Mouse (Mus musculus): ENCODE data around the gene Afap1.
A peak's percentile ranks its signal among the peaks of the same experiment; 100 is the strongest.

Gene Afap1

GRCm38 (mm10) chr5:35897147-35897546 is 4.0 kb downstream of the Afap1 start:
- DNase-seq (ENCODE audit: low spot score in 2 of 2) = no peak

- peak; percentile 43 to 45 for DNase-seq (ENCODE audit: low spot score in 2 of 2)
Measured at GRCm38 (mm10) chr5:35898114-35898513, 5.0 kb downstream of the Afap1 start.

- DNase-seq (ENCODE audit: low spot score in 2 of 2) = no peak
Measured at GRCm38 (mm10) chr5:35898994-35899393, 5.9 kb downstream of the Afap1 start.

- DNase-seq (ENCODE audit: low spot score in 2 of 2) = no peak
Measured at GRCm38 (mm10) chr5:35900401-35901225, 7.5 kb downstream of the Afap1 start.

GRCm38 (mm10) chr5:35901226-35901809 is 8.2 kb downstream of the Afap1 start:
- DNase-seq (ENCODE audit: low spot score in 2 of 2) = no peak

GRCm38 (mm10) chr5:35903456-35903855 is 10.3 kb downstream of the Afap1 start:
- DNase-seq (ENCODE audit: low spot score in 2 of 2) = no peak

- no peak for DNase-seq (ENCODE audit: low spot score in 2 of 2)
Measured at GRCm38 (mm10) chr5:35905283-35905682, 12.2 kb downstream of the Afap1 start.

- no peak for DNase-seq (ENCODE audit: low spot score in 2 of 2)
Measured at GRCm38 (mm10) chr5:35907090-35907489, 14.0 kb downstream of the Afap1 start.

GRCm38 (mm10) chr5:35907633-35908426 is 14.7 kb downstream of the Afap1 start:
- peak; percentile 75 to 78 for DNase-seq (ENCODE audit: low spot score in 2 of 2)

- peak; percentile 69 to 75 for DNase-seq (ENCODE audit: low spot score in 2 of 2)
Measured at GRCm38 (mm10) chr5:35908626-35909443, 15.7 kb downstream of the Afap1 start.

GRCm38 (mm10) chr5:35915629-35916300 is 22.6 kb downstream of the Afap1 start:
- DNase-seq (ENCODE audit: low spot score in 2 of 2) = no peak

GRCm38 (mm10) chr5:35916666-35917065 is 23.5 kb downstream of the Afap1 start:
- DNase-seq (ENCODE audit: low spot score in 2 of 2) = no peak

GRCm38 (mm10) chr5:35918387-35918786 is 25.3 kb downstream of the Afap1 start:
- no peak for DNase-seq (ENCODE audit: low spot score in 2 of 2)

- no peak for DNase-seq (ENCODE audit: low spot score in 2 of 2)
Measured at GRCm38 (mm10) chr5:35920076-35920475, 27.0 kb downstream of the Afap1 start.

- DNase-seq (ENCODE audit: low spot score in 2 of 2) = no peak
Measured at GRCm38 (mm10) chr5:35920557-35920956, 27.4 kb downstream of the Afap1 start.

GRCm38 (mm10) chr5:35921141-35921540 is 28.0 kb downstream of the Afap1 start:
- DNase-seq (ENCODE audit: low spot score in 2 of 2) = no peak

GRCm38 (mm10) chr5:35921595-35922254 is 28.6 kb downstream of the Afap1 start:
- DNase-seq (ENCODE audit: low spot score in 2 of 2) = peak; percentile 82 to 84

GRCm38 (mm10) chr5:35923448-35923847 is 30.3 kb downstream of the Afap1 start:
- DNase-seq (ENCODE audit: low spot score in 2 of 2) = no peak

GRCm38 (mm10) chr5:35925171-35925634 is 32.1 kb downstream of the Afap1 start:
- DNase-seq (ENCODE audit: low spot score in 2 of 2) = peak; percentile 38 to 61

GRCm38 (mm10) chr5:35926511-35926910 is 33.4 kb downstream of the Afap1 start:
- DNase-seq (ENCODE audit: low spot score in 2 of 2) = no peak

All from heart, adult 9 months (tissue).